Comparison of ENCODE assay signal across 9 mouse cellular contexts in genomic region chr12:107928905-107929304, GRCm38 (mm10).
DNase-seq lines count a peak whose midpoint lies in the region; ATAC-seq and TF ChIP-seq lines count a peak whose summit lies in the region.
"Had no signal": no experiment of that assay in that cellular context is flagged by ENCODE, and none has a peak within 500 bp of the region (broad histone marks: within the 10 kb centered on the region; RNA-seq: fewer than 3 reads in every experiment).

No protein-coding gene starts in this region.

- TF ChIP-seq CTCF in forebrain, postnatal 0 days (IDR thresholded peaks at IDR 0.05; ENCODE audit: low read depth), result no peak

- DNase-seq in kidney, adult 9 months, result peak; percentile 17
- no peak for DNase-seq in kidney, postnatal 10 days
- DNase-seq in forebrain, postnatal 0 days, result no peak
- DNase-seq in kidney, postnatal 14 days, result peak; percentile 22
- DNase-seq in ovary, postnatal 36 days (ENCODE audit: low spot score), result no peak
- no peak for DNase-seq in cerebellum, adult 11 months
- DNase-seq in left cerebral cortex, postnatal 14 days (ENCODE audit: low spot score in 2 of 2), result no peak
- DNase-seq: gastrocnemius, postnatal 14 days had no signal

- H3K4me2 ChIP-seq in forebrain, postnatal 0 days (ENCODE audit: low read depth), result peak overlapping the region; percentile 50
- H3K4me2 ChIP-seq in neural tube, embryonic 15.5 days, result peak overlapping the region; percentile 56

- no peaks in the 10 kb centered on the region for H3K9me3 ChIP-seq in forebrain, postnatal 0 days (ENCODE audit: low read length)
- no peaks in the 10 kb centered on the region for H3K9me3 ChIP-seq in neural tube, embryonic 15.5 days (replicated peaks)

- H3K27ac ChIP-seq in forebrain, postnatal 0 days (ENCODE audit: low read depth, low read length), result peak overlapping the region; percentile 83
- peak overlapping the region; percentile 70 for H3K27ac ChIP-seq in neural tube, embryonic 15.5 days (replicated peaks)

- no peaks in the 10 kb centered on the region for H3K27me3 ChIP-seq in forebrain, postnatal 0 days (ENCODE audit: insufficient read depth, low read length)
- H3K27me3 ChIP-seq in neural tube, embryonic 15.5 days (replicated peaks), result 0 out of 2 replicates have a peak, but pooled peaks cover 3% of the 10 kb centered on the region

- WGBS in forebrain, postnatal 0 days, result 20% methylated on average over 7 of the region's 7 CpGs
- WGBS in neural tube, embryonic 15.5 days, result 37% methylated on average over 7 of the region's 7 CpGs

- H3K4me3 ChIP-seq in forebrain, postnatal 0 days (ENCODE audit: low read depth, low read length), result peak overlapping the region; percentile 3; the same call in 1 of the 2 replicates
- H3K4me3 ChIP-seq in neural tube, embryonic 15.5 days (replicated peaks), result no peak overlapping the region

- H3K9ac ChIP-seq in forebrain, postnatal 0 days, result peak overlapping the region; percentile 45
- H3K9ac ChIP-seq in neural tube, embryonic 15.5 days (replicated peaks), result no peak overlapping the region

- ATAC-seq in forebrain, postnatal 0 days, result no peak
- 0 out of 2 replicates have a peak, but pooled peaks have one; percentile 12 for ATAC-seq in neural tube, embryonic 15.5 days (ENCODE audit: low FRiP score)

- no peaks in the 10 kb centered on the region for H3K36me3 ChIP-seq in forebrain, postnatal 0 days (ENCODE audit: insufficient read depth)
- H3K36me3 ChIP-seq in neural tube, embryonic 15.5 days, result no peaks in the 10 kb centered on the region

- intact Hi-C loops in left cerebral cortex, postnatal 14 days (cut with DNase I), result no loop called here

- H3K4me1 ChIP-seq in forebrain, postnatal 0 days (ENCODE audit: insufficient read depth), result peaks cover 51% of the 10 kb centered on the region
- peaks cover 83% of the 10 kb centered on the region for H3K4me1 ChIP-seq in neural tube, embryonic 15.5 days

Comparison
In these comparisons a context has a peak if more than half of its experiments do, and no peak if none do; other contexts are left out.
1. DNase-seq: peak in kidney, adult 9 months (single experiment) and kidney, postnatal 14 days (single experiment); none in kidney, postnatal 10 days (single experiment), forebrain, postnatal 0 days (single experiment), ovary, postnatal 36 days (single experiment), cerebellum, adult 11 months (single experiment) and left cerebral cortex, postnatal 14 days (0 of 2).